Mouse (Mus musculus): ENCODE measurements around the gene Gpbar1. TPM values are rescaled to one million over a fixed set of nuclear protein-coding genes. Genes with fewer than 3 reads are reported as not detected.
"Not testable (repeated sequence)": the region's sequence is repeated elsewhere in the genome, so short reads cannot be mapped to it uniquely, and the experiment has no call there.

Gene Gpbar1
- polyA plus RNA-seq, 1 experiment = not detected

GRCm38 (mm10) chr1:74308001-74308964, 29.9 kb downstream of the Gpbar1 start:
- no peak overlapping the region for H3K27ac ChIP-seq (ENCODE audit: insufficient read depth, low read length)
- TF ChIP-seq POLR2A (IDR thresholded peaks at IDR 0.05; ENCODE audit: extremely low read depth, insufficient read depth, low read length) = no peak
- TF ChIP-seq CTCF (IDR thresholded peaks at IDR 0.05; ENCODE audit: extremely low read depth, insufficient read depth, low read length) = no peak
- no peak overlapping the region for H3K4me3 ChIP-seq (ENCODE audit: insufficient read depth, low read length)
- peaks cover 1% of the 10 kb centered on the region; the same call in 1 of the 2 replicates for H3K4me1 ChIP-seq (ENCODE audit: control insufficient read depth, insufficient read depth, low read length)

- Histone ChIP-seq H3K4me3 (ENCODE audit: insufficient read depth, low read length) (no peak overlapping the region), H3K4me1 (ENCODE audit: control insufficient read depth, insufficient read depth, low read length) (peaks cover 1% of the 10 kb centered on the region; the same call in 1 of the 2 replicates), H3K27ac (ENCODE audit: insufficient read depth, low read length) (no peak overlapping the region)
- no peak for TF ChIP-seq CTCF (IDR thresholded peaks at IDR 0.05; ENCODE audit: extremely low read depth, insufficient read depth, low read length)
These were observed 31.4 kb downstream of the Gpbar1 start for GRCm38 (mm10) chr1:74309767-74310166.

- Histone ChIP-seq H3K27ac (ENCODE audit: insufficient read depth, low read length) (no peak overlapping the region), H3K4me3 (ENCODE audit: insufficient read depth, low read length) (no peak overlapping the region), H3K4me1 (ENCODE audit: control insufficient read depth, insufficient read depth, low read length) (peaks cover 1% of the 10 kb centered on the region; the same call in 1 of the 2 replicates)
- TF ChIP-seq CTCF (IDR thresholded peaks at IDR 0.05; ENCODE audit: extremely low read depth, insufficient read depth, low read length) (peak; percentile 92), POLR2A (IDR thresholded peaks at IDR 0.05; ENCODE audit: extremely low read depth, insufficient read depth, low read length) (no peak)
These were observed 34.8 kb downstream of the Gpbar1 start for GRCm38 (mm10) chr1:74313049-74313692.

GRCm38 (mm10) chr1:74314796-74315195, 36.4 kb downstream of the Gpbar1 start:
- no peak for TF ChIP-seq CTCF (IDR thresholded peaks at IDR 0.05; ENCODE audit: extremely low read depth, insufficient read depth, low read length)
- H3K27ac ChIP-seq (ENCODE audit: insufficient read depth, low read length) = no peak overlapping the region
- peaks cover 1% of the 10 kb centered on the region; the same call in 1 of the 2 replicates for H3K4me1 ChIP-seq (ENCODE audit: control insufficient read depth, insufficient read depth, low read length)
- no peak overlapping the region for H3K4me3 ChIP-seq (ENCODE audit: insufficient read depth, low read length)

- TF ChIP-seq CTCF (IDR thresholded peaks at IDR 0.05; ENCODE audit: extremely low read depth, insufficient read depth, low read length) (no peak), POLR2A (IDR thresholded peaks at IDR 0.05; ENCODE audit: extremely low read depth, insufficient read depth, low read length) (no peak)
- Histone ChIP-seq H3K4me3 (ENCODE audit: insufficient read depth, low read length) (no peak overlapping the region), H3K4me1 (ENCODE audit: control insufficient read depth, insufficient read depth, low read length) (peaks cover 1% of the 10 kb centered on the region; the same call in 1 of the 2 replicates), H3K27ac (ENCODE audit: insufficient read depth, low read length) (no peak overlapping the region)
These were observed 37.9 kb downstream of the Gpbar1 start for GRCm38 (mm10) chr1:74316114-74316827.

- no peak for TF ChIP-seq CTCF (IDR thresholded peaks at IDR 0.05; ENCODE audit: extremely low read depth, insufficient read depth, low read length)
- TF ChIP-seq POLR2A (IDR thresholded peaks at IDR 0.05; ENCODE audit: extremely low read depth, insufficient read depth, low read length) = no peak
- H3K27ac ChIP-seq (ENCODE audit: insufficient read depth, low read length) = no peak overlapping the region
- no peaks in the 10 kb centered on the region for H3K4me1 ChIP-seq (ENCODE audit: control insufficient read depth, insufficient read depth, low read length)
- H3K4me3 ChIP-seq (ENCODE audit: insufficient read depth, low read length) = no peak overlapping the region
These were observed 40.4 kb downstream of the Gpbar1 start for GRCm38 (mm10) chr1:74318711-74319110.

GRCm38 (mm10) chr1:74321396-74321795, 43.0 kb downstream of the Gpbar1 start:
- TF ChIP-seq CTCF (IDR thresholded peaks at IDR 0.05; ENCODE audit: extremely low read depth, insufficient read depth, low read length) = no peak
- TF ChIP-seq POLR2A (IDR thresholded peaks at IDR 0.05; ENCODE audit: extremely low read depth, insufficient read depth, low read length) = no peak
- Histone ChIP-seq H3K4me3 (ENCODE audit: insufficient read depth, low read length) (no peak overlapping the region), H3K27ac (ENCODE audit: insufficient read depth, low read length) (no peak overlapping the region), H3K4me1 (ENCODE audit: control insufficient read depth, insufficient read depth, low read length) (no peaks in the 10 kb centered on the region)

GRCm38 (mm10) chr1:74326916-74327315, 48.6 kb downstream of the Gpbar1 start:
- H3K4me1 ChIP-seq (ENCODE audit: control insufficient read depth, insufficient read depth, low read length); H3K27ac ChIP-seq (ENCODE audit: insufficient read depth, low read length); H3K4me3 ChIP-seq (ENCODE audit: insufficient read depth, low read length): not testable (repeated sequence)

Other genes starting within 250 kb of the Gpbar1 start
- 19.3 and 23.0 TPM in 2 replicates for gene Tns1, start 154.1 kb upstream of the Gpbar1 start, polyA plus RNA-seq (2012; rRNA removed)
- not detected in 2 replicates for gene Rufy4, start 153.0 kb upstream of the Gpbar1 start, polyA plus RNA-seq (2012; rRNA removed)
- gene Cxcr2, start 124.6 kb upstream of the Gpbar1 start, polyA plus RNA-seq (2012; rRNA removed) = not detected in 2 replicates
- not detected in 2 replicates for gene Cxcr1, start 83.9 kb upstream of the Gpbar1 start, polyA plus RNA-seq (2012; rRNA removed)
- gene Arpc2, start 42.5 kb upstream of the Gpbar1 start, polyA plus RNA-seq (2012; rRNA removed) = 232 and 248 TPM in 2 replicates
- gene Aamp, start 6.2 kb downstream of the Gpbar1 start, polyA plus RNA-seq (2012; rRNA removed) = 172 and 173 TPM in 2 replicates
- gene Pnkd, start 6.4 kb downstream of the Gpbar1 start, polyA plus RNA-seq (2012; rRNA removed) = 127 and 138 TPM in 2 replicates
- gene Tmbim1, start 27.1 kb downstream of the Gpbar1 start, polyA plus RNA-seq (2012; rRNA removed) = 35.5 and 46.0 TPM in 2 replicates
- gene Catip, start 83.6 kb downstream of the Gpbar1 start, polyA plus RNA-seq (2012; rRNA removed) = 4.6 and 5.1 TPM in 2 replicates
- gene Slc11a1, start 96.6 kb downstream of the Gpbar1 start, polyA plus RNA-seq (2012; rRNA removed) = 7.6 and 8.9 TPM in 2 replicates
- gene Ctdsp1, start 113.0 kb downstream of the Gpbar1 start, polyA plus RNA-seq (2012; rRNA removed) = 25.4 and 26.8 TPM in 2 replicates
- 0.56 and 0.66 TPM in 2 replicates for gene Vil1, start 130.8 kb downstream of the Gpbar1 start, polyA plus RNA-seq (2012; rRNA removed)
- 25.0 and 26.5 TPM in 2 replicates for gene Cnot9, start 227.5 kb downstream of the Gpbar1 start, polyA plus RNA-seq (2012; rRNA removed)